Mouse (Mus musculus) mouse trophoblast stem cell (cell line): ENCODE results near the gene Sh2b1.

Experiments
- in situ Hi-C, 2 experiments: fragments of 300-500 bp; cut with MseI, MboI; formaldehyde crosslinking; loops; 2 replicates in 1 of 2; 3 replicates in 1 of 2; pipeline ENCODE4 v1.15.1; 2025

Sh2b1 gene

DNA sequence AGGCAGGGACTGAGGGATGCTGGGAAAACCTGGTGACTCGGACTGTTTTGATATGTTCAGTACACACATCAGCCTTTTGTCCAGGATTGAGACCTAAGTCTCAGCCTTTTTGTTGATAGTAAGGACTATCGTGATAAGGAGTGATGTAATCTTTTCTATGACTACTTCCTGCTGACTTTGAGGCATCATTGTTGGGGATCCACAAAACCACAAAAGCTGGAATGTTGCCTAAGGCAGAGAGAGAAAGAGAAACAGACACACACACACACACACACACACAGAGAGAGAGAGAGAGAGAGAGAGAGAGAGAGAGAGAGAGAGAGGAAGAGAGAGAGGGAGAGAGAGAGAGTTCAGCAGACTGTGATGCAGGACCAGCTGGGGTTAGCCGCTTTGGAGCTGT is 56.7 kb downstream of the Sh2b1 start:
- in situ Hi-C loops = no loop called here

DNA sequence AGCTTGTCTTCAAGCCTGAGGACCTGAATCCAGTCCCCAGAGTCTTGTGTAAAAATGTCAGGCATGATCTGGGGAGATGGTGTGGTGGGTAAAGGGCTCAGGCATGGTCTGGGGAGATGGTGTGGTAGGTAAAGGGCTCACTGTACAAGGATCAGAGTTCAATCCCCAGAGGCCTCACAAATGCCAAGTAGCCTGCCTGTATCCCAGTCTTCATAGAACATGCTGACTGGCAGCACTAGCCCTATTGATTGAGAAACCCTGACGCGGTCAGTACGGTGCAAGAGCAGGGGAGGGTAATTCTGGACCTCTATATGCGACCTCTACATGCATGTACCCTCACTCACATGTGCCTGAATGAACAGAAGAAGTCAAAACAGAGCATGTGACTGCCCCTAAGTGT is 57.6 kb downstream of the Sh2b1 start:
- in situ Hi-C loops = no loop called here

DNA sequence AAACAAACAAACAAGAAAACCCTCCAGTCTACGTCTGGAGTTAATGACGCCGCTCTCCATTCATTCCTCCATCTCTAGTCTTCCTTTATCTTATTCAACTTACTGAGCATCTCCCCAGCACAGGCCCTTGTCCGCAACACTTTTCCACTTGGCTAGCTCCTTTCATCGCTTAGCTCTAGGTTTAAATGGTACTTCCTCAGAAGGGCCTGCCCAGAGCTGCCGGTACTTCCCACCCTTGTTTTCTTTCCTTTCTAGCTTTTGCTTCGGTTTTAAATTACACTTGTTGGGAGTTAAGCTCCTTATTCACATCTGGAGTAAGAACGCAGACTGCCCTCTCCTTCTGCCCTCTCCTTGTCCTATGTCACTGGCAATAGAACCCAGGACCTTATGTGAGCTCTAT is 58.2 kb downstream of the Sh2b1 start:
- in situ Hi-C loops = no loop called here
